Mouse (Mus musculus) G1E (cell line): ENCODE data around the gene Gm21586.
"Not testable (repeated sequence)": the region's sequence is repeated elsewhere in the genome, so short reads cannot be mapped to it uniquely, and the experiment has no call there.

Experiments
- CTCF ChIP-seq: IDR thresholded peaks from 2 replicates; pipeline ENCODE4 v1.5.1; 2012; ENCODE audit warnings: low read depth, low read length, inconsistent platforms, mixed read lengths
- GATA1 ChIP-seq: IDR thresholded peaks from 2 replicates; pipeline ENCODE4 v1.6.1; 2012; ENCODE audit warnings: borderline replicate concordance, low read length, inconsistent platforms, mixed read lengths
- GATA2 ChIP-seq: IDR thresholded peaks from 2 replicates; pipeline ENCODE4 v1.6.1; 2012; ENCODE audit warnings: low read depth, low read length, inconsistent platforms, borderline replicate concordance
- POLR2AphosphoS5 ChIP-seq: IDR thresholded peaks from 2 replicates; pipeline ENCODE4 v1.6.1; 2012; ENCODE audit warnings: low read depth, low read length, inconsistent platforms; ENCODE audit not compliant: insufficient replicate concordance
- TAL1 ChIP-seq: conservative IDR thresholded peaks from 2 replicates; pipeline ENCODE4 v1.6.1; 2012; ENCODE audit warnings: low read depth, low read length, inconsistent platforms, mixed read lengths

DNA sequence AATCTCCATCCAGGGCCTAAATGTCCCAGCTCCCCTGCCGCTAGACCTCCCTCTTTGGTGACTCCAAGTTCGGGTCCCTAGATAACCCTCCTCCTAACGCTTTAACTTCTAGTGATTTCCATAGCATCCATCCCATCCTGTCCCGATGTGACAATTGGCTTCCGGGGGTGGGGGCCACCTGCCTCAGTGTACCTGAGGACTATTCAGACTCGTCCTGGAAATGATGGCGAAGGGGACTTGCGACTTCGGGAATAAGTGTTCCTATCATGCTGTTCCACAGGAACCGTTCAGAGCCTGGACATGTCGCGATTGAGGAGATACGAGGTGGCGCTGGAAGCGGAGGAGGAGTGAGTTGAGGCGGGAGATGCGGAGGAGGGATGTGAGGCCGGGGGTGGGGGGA lies at the start of gene Gm21586:
- not testable (repeated sequence) for TF ChIP-seq CTCF, GATA1, POLR2AphosphoS5, TAL1, GATA2
